Mouse (Mus musculus) forebrain, embryonic 11.5 days (tissue): ENCODE measurements around the gene Pknox1. TPM values are rescaled to one million over a fixed set of nuclear protein-coding genes. Genes with fewer than 3 reads are reported as not detected.

ENCODE experiments used
- ATAC-seq: fragments of 200-750 bp; cut with Nextera tagmentation; replicated peaks from 2 replicates; pipeline ENCODE4 v1.8.0; 2017; ENCODE audit warnings: moderate TSS enrichment; ENCODE audit not compliant: low FRiP score
- DNase-seq: peaks from one replicate; pipeline ENCODE4 v3.0.0-alpha.2; 2017; ENCODE audit warnings: low spot score
- H3K27ac ChIP-seq: fragments of 300-500 bp; sonication (generic); 2 replicates; pipeline ENCODE4 v1.5.1; 2014; ENCODE audit warnings: low read depth, low read length
- H3K27me3 ChIP-seq: fragments of 300-500 bp; sonication (generic); 2 replicates; pipeline ENCODE4 v1.6.1; 2014; ENCODE audit warnings: mild to moderate bottlenecking, low read length, mixed read lengths; ENCODE audit not compliant: control insufficient read depth, insufficient read depth
- H3K36me3 ChIP-seq: fragments of 300-500 bp; sonication (generic); 2 replicates; pipeline ENCODE4 v1.6.1; 2014; ENCODE audit warnings: mild to moderate bottlenecking, low read length, moderate library complexity, mixed read lengths; ENCODE audit not compliant: control insufficient read depth, insufficient read depth
- H3K4me1 ChIP-seq: fragments of 300-500 bp; sonication (generic); replicated peaks from 2 replicates; pipeline ENCODE4 v1.6.1; 2014; ENCODE audit warnings: low read length, mixed read lengths; ENCODE audit not compliant: control insufficient read depth, insufficient read depth
- H3K4me2 ChIP-seq: fragments of 300-500 bp; sonication (generic); 2 replicates; pipeline ENCODE4 v1.6.1; 2014; ENCODE audit warnings: low read depth, mild to moderate bottlenecking, low read length, moderate library complexity, mixed read lengths; ENCODE audit not compliant: severe bottlenecking
- H3K4me3 ChIP-seq: fragments of 300-500 bp; sonication (generic); 2 replicates; pipeline ENCODE4 v1.5.1; 2014; ENCODE audit warnings: low read depth, low read length
- H3K9ac ChIP-seq: fragments of 300-500 bp; sonication (generic); 2 replicates; pipeline ENCODE4 v1.6.1; 2014; ENCODE audit warnings: low read length
- H3K9me3 ChIP-seq: fragments of 300-500 bp; sonication (generic); 2 replicates; pipeline ENCODE4 v1.6.1; 2016; ENCODE audit warnings: low read length, mixed read lengths; ENCODE audit not compliant: control insufficient read depth
- WGBS: fragments of 180-500 bp; shearing (Covaris S2); extraction: QIAGEN DNeasy Blood & Tissue Kit; methylation state at CpG from one replicate; pipeline ENCODE4 v1.1.7; 2014; 5-methylcytosine and 5-hydroxymethylcytosine counted together
- polyA plus RNA-seq: library from polyadenylated mRNA; unstranded; fragments of >200 nt; fragmentation: Nextera tagmentation; extraction: Ambion mirVana; gene quantifications from 2 replicates; pipeline ENCODE4 v1.2.1, GENCODE M21; 2014

Pknox1 gene
- polyA plus RNA-seq, 1 experiment from 2014 or later = 31.1 TPM

GRCm38 (mm10) chr17:31574662-31575061 is 10.1 kb downstream of the Pknox1 start:
- H3K27me3 ChIP-seq = no peaks in the 10 kb centered on the region
- H3K4me1 ChIP-seq = no peaks in the 10 kb centered on the region
- H3K27ac ChIP-seq = no peak overlapping the region
- H3K9me3 ChIP-seq = no peaks in the 10 kb centered on the region
- H3K4me3 ChIP-seq = no peak overlapping the region
- ATAC-seq (no peak), DNase-seq (no peak)
- H3K4me2 ChIP-seq = no peak overlapping the region
- 86% methylated on average over 7 of the region's 7 CpGs for WGBS
- H3K9ac ChIP-seq = no peak overlapping the region
- no peaks in the 10 kb centered on the region for H3K36me3 ChIP-seq

GRCm38 (mm10) chr17:31576394-31577175 is 12.1 kb downstream of the Pknox1 start:
- no peaks in the 10 kb centered on the region for H3K36me3 ChIP-seq
- 90% methylated on average over 10 of the region's 10 CpGs for WGBS
- ATAC-seq (no peak), DNase-seq (no peak)
- H3K4me2 ChIP-seq = no peak overlapping the region
- no peaks in the 10 kb centered on the region for H3K9me3 ChIP-seq
- H3K4me3 ChIP-seq = no peak overlapping the region
- no peaks in the 10 kb centered on the region for H3K27me3 ChIP-seq
- peaks cover 9% of the 10 kb centered on the region; the same call in 1 of the 2 replicates for H3K4me1 ChIP-seq
- H3K9ac ChIP-seq = no peak overlapping the region
- H3K27ac ChIP-seq = no peak overlapping the region

DNA sequence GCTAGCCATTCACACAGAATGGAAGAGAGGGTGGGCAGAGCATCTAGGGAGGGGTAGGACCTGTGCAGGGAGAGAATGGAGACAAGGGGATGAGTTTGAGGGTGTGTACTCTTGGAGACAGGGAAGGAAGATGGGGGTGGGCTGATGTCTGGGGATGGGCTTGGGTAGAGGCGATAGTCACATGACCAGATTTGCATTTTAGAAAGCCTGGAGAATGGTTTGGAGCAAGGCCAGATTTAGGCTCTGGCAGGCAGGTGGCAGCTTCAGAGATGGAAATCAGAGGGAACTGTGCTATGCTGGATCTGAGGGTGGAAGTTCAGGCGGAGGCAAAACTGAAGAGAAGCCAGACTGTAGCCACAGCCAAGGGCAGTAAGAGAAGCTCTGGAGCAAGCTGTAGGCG is 15.8 kb downstream of the Pknox1 start:
- ATAC-seq (no peak), DNase-seq (no peak)

DNA sequence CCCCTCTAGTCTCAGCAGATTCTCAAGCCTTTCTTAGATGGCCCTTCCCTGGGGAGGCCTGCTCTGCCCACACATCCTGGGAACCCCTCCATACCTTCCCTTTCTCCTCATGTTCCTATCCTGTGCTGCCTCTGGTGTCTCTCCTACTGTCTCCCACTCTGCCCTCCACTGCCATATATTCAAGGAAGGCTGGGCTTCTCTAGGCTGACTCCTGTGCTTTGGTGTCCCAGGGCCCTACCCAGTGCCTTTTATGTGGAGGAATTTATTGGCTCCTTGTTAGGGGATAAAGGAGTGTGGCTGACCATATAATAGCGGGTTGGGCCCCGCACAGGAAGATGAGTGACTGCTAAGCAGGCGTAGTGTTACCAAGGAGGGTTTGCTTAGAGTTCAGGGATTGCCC is 18.7 kb downstream of the Pknox1 start:
- H3K36me3 ChIP-seq = no peaks in the 10 kb centered on the region
- no peak for ATAC-seq
- H3K4me2 ChIP-seq = no peak overlapping the region
- DNase-seq = no peak
- no peak overlapping the region for H3K27ac ChIP-seq
- H3K9ac ChIP-seq = no peak overlapping the region
- H3K4me3 ChIP-seq = no peak overlapping the region
- no peaks in the 10 kb centered on the region for H3K9me3 ChIP-seq
- H3K27me3 ChIP-seq = no peaks in the 10 kb centered on the region
- H3K4me1 ChIP-seq = peaks cover 9% of the 10 kb centered on the region; the same call in 1 of the 2 replicates
- WGBS = 78% methylated on average over 3 of the region's 3 CpGs

More for the DNA sequence above, 15.8 kb downstream of the Pknox1 start:
- H3K9me3 ChIP-seq = no peaks in the 10 kb centered on the region
- H3K27ac ChIP-seq = no peak overlapping the region
- whole genome bisulfite sequencing = 72% methylated on average over 3 of the region's 3 CpGs
- H3K36me3 ChIP-seq = no peaks in the 10 kb centered on the region
- no peak overlapping the region for H3K9ac ChIP-seq
- H3K4me2 ChIP-seq = no peak overlapping the region
- no peak overlapping the region for H3K4me3 ChIP-seq
- no peaks in the 10 kb centered on the region for H3K27me3 ChIP-seq
- peaks cover 9% of the 10 kb centered on the region; the same call in 1 of the 2 replicates for H3K4me1 ChIP-seq

DNA sequence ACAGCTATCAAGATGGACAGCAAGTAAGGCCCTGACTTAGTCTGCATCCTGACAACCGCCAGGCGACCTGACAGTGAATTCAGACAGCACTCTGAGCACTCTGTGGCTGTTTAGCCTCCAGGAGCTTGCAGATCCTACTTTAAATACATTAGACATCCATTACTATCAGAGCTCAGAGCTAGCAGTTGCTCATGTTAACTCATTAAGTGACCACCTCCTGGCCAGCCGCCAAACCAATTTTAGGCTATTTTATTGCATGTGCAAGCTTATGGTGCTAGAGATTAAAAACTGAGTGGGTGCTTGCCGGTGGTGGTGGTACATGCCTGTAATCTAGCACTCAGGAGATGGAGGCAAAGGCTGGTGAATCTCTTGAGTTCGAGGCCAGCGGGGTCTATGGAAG is 19.2 kb downstream of the Pknox1 start:
- Histone ChIP-seq H3K36me3 (no peaks in the 10 kb centered on the region), H3K9ac (no peak overlapping the region), H3K9me3 (no peaks in the 10 kb centered on the region), H3K4me2 (no peak overlapping the region), H3K4me3 (no peak overlapping the region), H3K27me3 (no peaks in the 10 kb centered on the region), H3K27ac (no peak overlapping the region), H3K4me1 (peaks cover 9% of the 10 kb centered on the region; the same call in 1 of the 2 replicates)
- 88% methylated on average over 6 of the region's 6 CpGs for WGBS
- no peak for DNase-seq
- no peak for ATAC-seq

DNA sequence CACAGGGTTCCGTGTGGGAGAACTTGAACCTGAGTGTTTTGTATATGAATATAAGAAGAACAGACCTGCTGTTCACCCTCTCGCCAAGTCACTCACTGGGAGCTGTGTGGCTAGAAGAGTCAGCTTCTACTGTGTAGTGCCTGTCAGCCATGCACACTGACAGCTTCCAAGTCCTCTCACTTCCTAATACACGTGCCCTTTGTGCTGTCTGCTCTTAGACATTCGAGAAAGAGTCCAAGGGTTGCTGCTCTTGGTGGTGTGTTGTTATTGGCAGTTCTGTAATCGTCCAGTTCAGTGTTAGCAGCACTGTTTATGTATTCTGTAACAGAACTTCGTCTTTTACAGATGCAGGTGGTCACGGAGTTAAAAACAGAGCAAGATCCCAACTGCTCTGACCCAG is 23.6 kb downstream of the Pknox1 start:
- Histone ChIP-seq H3K27ac (no peak overlapping the region), H3K9ac (no peak overlapping the region), H3K36me3 (peaks cover 2% of the 10 kb centered on the region; the same call in 1 of the 2 replicates), H3K4me2 (no peak overlapping the region), H3K9me3 (no peaks in the 10 kb centered on the region), H3K27me3 (no peaks in the 10 kb centered on the region), H3K4me1 (no peaks in the 10 kb centered on the region), H3K4me3 (no peak overlapping the region)
- no peak for ATAC-seq
- DNase-seq = no peak
- WGBS = 88% methylated on average over 7 of the region's 7 CpGs

GRCm38 (mm10) chr17:31588726-31589125 is 24.2 kb downstream of the Pknox1 start:
- H3K27me3 ChIP-seq = no peaks in the 10 kb centered on the region
- no peaks in the 10 kb centered on the region for H3K9me3 ChIP-seq
- H3K9ac ChIP-seq = no peak overlapping the region
- H3K4me2 ChIP-seq = no peak overlapping the region
- DNase-seq (no peak), ATAC-seq (no peak)
- H3K36me3 ChIP-seq = peaks cover 2% of the 10 kb centered on the region; the same call in 1 of the 2 replicates
- no peaks in the 10 kb centered on the region for H3K4me1 ChIP-seq
- WGBS = 86% methylated on average over 4 of the region's 4 CpGs
- no peak overlapping the region for H3K4me3 ChIP-seq
- H3K27ac ChIP-seq = no peak overlapping the region

- DNase-seq = no peak
- no peaks in the 10 kb centered on the region for H3K4me1 ChIP-seq
- no peak overlapping the region for H3K9ac ChIP-seq
- no peak overlapping the region for H3K27ac ChIP-seq
- 90% methylated on average over 11 of the region's 11 CpGs for WGBS
- H3K9me3 ChIP-seq = no peaks in the 10 kb centered on the region
- no peak overlapping the region for H3K4me3 ChIP-seq
- no peak overlapping the region for H3K4me2 ChIP-seq
- H3K36me3 ChIP-seq = peaks cover 2% of the 10 kb centered on the region; the same call in 1 of the 2 replicates
- no peak for ATAC-seq
- no peaks in the 10 kb centered on the region for H3K27me3 ChIP-seq
Measured at GRCm38 (mm10) chr17:31590846-31591245, 26.3 kb downstream of the Pknox1 start.

- 83% methylated on average over 7 of the region's 7 CpGs for WGBS
- Histone ChIP-seq H3K27me3 (no peaks in the 10 kb centered on the region), H3K4me2 (no peak overlapping the region), H3K9ac (no peak overlapping the region), H3K36me3 (peaks cover 2% of the 10 kb centered on the region; the same call in 1 of the 2 replicates), H3K4me3 (no peak overlapping the region), H3K9me3 (no peaks in the 10 kb centered on the region), H3K4me1 (no peaks in the 10 kb centered on the region), H3K27ac (no peak overlapping the region)
- ATAC-seq (no peak), DNase-seq (no peak)
Measured at GRCm38 (mm10) chr17:31594590-31594989, 30.1 kb downstream of the Pknox1 start.
